Mouse (Mus musculus): ENCODE measurements at regions not wholly inside any gene's neighbourhood (a gene's known extent, or its start where the extent isn't known, plus 50 kb on each side); places are given as distances from the start of the nearest gene placed in this dataset.

DNA sequence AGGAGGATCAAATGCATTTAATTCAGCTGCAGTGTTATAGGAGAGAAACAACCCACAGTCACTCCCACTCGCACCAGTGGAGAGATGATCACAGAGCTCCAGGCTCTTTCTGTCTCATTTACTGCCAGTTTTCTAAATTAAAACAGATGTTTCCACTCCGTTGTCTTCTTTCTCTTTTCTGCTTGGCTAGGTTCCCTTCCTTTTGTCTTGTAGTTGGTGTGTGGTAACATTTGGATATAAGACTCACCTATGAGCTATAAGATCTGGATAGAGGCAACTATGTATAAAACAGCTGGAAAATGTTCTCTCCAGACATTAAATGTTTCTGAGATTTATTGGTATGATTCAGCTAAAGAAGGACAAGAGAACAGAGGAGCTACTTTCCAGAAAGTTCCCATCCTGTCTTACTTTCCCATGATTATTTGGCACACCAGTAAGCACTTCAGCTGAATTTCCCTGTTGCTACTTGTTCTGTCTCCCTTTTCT, 63.1 kb upstream of the Ctsc start:
- TF ChIP-seq MAX (IDR thresholded peaks at IDR 0.05; ENCODE audit: low read length) = no peak
- TF ChIP-seq POLR2A (IDR thresholded peaks at IDR 0.05; ENCODE audit: low read depth, low read length) = no peak
- TF ChIP-seq UBTF (IDR thresholded peaks at IDR 0.05; ENCODE audit: low read depth, low read length) = no peak
- TF ChIP-seq CTCF (conservative IDR thresholded peaks at IDR 0.05 in 1 of 2, IDR thresholded peaks at IDR 0.05 in 1 of 2; ENCODE audit: low read depth in 2 of 2, low read length in 2 of 2) = no peak
- no peak for TF ChIP-seq POLR2AphosphoS2 (IDR thresholded peaks at IDR 0.05; ENCODE audit: low read depth, low read length)
- TF ChIP-seq GABPA (IDR thresholded peaks at IDR 0.05; ENCODE audit: insufficient replicate concordance, low read depth, low read length) = no peak
- TF ChIP-seq HCFC1 (IDR thresholded peaks at IDR 0.05; ENCODE audit: low read depth, low read length) = no peak
